Mouse (Mus musculus) MEL (cell line): Measurements from ENCODE around the gene Ttc25.

Source experiments
- EP300 ChIP-seq, 2 experiments: IDR thresholded peaks; 2 replicates each; pipeline ENCODE4 v1.6.1; 2011; ENCODE audit warnings: improper control_type of control experiment in 2 of 2, low read length in 2 of 2, low read depth in 1 of 2, mild to moderate bottlenecking in 1 of 2
- TBP ChIP-seq: IDR thresholded peaks from 2 replicates; pipeline ENCODE4 v1.8.0; 2011; ENCODE audit warnings: low read depth, low read length, improper control_type of control experiment
- ZC3H11A ChIP-seq: IDR thresholded peaks from 2 replicates; pipeline ENCODE4 v1.6.1; 2012; ENCODE audit warnings: low read depth, mild to moderate bottlenecking, inconsistent platforms, low read length, improper control_type of control experiment

- TF ChIP-seq TBP = no peak
- TF ChIP-seq ZC3H11A = 0 out of 2 replicates have a peak, but pooled peaks have one; percentile 5
- no peak for TF ChIP-seq EP300 (IDR thresholded peaks at IDR 0.05; ENCODE audit: low read depth in 1 of 2, low read length in 2 of 2)
Observed at GRCm38 (mm10) chr11:100512384-100512783, 33.0 kb upstream of the Ttc25 start.
